Mouse (Mus musculus) urinary bladder, postnatal 14 days (tissue): Measurements from ENCODE around the gene Gap43.
"Not testable (repeated sequence)": the region's sequence is repeated elsewhere in the genome, so short reads cannot be mapped to it uniquely, and the experiment has no call there.

ENCODE experiments used
- DNase-seq: peaks from one replicate; pipeline ENCODE4 v3.0.0; 2021; ENCODE audit warnings: low spot score

The Gap43 gene

DNA sequence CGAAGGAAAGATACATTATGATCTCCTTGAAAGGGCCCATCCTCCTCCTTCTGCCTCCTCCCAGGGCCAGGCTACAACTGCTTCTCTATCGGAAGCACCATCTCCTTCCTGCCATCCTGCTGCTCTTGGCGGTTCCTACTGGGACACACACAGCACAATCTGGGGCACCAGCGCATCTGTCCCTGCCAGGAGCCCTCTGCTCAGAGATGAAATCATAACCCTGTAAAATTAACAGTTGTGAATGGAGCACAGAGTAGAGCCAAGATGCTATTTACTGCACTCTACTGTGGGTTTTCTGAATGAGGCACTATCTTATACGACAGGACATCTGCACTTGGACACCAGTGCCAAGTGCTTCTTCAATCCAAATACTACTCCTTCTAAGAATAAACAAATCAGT, 46.0 kb downstream of the Gap43 start:
- DNase-seq: no peak

DNA sequence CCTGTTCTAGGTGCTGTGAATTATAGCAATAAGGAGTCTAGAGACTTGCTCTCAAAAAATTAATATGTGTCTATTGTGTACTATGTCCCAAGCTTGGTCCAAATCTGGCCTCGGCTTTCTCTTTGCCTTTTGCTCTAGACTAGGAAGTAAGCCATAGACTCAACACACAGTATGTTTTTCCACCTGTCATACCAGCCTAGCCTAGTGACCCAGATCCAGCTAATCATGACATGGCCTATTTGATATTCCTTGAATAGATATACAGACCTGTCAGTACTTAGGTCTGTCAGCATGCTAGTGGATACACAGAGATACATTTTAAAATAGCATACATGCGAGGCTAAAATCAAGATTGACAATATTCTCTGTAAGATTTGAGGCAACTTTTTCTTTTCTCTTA, 46.4 kb downstream of the Gap43 start:
- no peak for DNase-seq

DNA sequence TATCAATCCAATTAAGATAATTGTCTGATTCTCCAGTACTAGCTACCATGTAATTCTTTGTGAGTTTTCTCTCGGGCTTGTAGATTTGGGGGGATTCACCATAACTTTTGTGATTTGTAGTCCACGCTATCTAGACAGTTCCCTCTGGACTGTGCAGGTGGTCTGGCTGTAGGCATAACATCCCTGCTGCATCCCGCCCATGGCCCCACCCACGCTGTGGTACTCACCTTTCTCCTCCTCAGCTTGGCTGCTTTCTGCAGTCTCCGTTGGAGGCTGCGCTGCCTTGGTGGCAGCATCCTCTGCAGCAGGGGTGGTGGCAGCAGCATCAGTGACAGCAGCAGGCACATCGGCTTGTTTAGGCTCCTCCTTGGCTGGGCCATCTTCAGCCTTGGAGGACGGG, 48.9 kb downstream of the Gap43 start:
- no peak for DNase-seq

DNA sequence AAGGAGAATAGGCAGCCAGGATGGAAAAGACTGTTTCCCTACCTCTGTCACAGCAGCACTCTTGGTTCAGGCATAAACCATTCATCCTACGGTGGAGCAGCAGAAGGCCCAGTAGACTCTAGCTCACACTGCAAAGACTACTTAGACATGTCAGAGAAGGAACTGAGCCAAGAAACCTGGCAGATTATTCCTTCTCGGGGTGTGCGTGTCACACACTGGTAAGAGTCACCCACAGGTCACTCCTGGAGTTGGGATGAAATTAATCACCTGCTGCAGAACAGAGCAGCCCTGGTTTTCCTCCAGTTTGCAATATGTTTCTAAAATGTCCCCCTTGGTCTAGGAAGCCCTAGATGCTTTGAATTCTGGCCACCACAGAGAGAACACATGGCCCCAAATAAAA, 56.4 kb downstream of the Gap43 start:
- no peak for DNase-seq

DNA sequence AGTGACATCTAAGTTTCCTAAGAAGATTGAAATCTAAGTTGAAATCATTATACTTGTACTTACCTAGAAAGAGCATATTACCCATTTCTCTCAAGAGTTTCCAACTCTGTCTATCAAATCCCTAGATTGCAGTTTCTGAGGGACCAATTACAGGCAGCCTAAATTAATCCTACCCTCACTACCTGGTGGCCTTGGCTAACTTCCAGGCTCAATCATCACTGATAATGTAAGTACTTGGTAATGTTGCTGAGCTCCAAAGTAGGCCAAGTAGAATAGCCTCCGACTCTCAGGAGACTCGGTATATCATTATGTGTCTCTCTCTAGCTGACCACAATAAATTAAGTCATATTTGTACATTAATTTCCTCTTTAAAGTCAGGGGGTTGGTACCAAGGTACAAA, 62.7 kb downstream of the Gap43 start:
- DNase-seq: no peak

DNA sequence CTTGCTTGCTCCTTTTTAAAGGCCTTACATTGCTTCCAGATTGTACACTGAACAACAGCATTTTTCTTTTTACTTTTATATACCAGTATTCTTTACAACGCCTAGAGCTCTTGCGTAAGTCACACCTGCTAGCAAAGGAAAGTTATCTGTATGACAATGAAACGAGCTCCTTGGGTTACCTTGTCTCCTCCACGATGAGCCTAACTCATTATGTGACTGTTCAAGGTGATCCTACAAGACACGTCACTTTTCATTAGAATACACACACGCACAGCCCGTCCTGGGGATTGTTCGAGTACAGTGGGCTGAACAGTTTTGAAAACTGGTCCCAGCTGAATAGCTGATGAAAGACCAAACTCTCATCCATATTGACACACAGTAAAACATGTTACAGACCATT, 63.2 kb downstream of the Gap43 start:
- DNase-seq: no peak

DNA sequence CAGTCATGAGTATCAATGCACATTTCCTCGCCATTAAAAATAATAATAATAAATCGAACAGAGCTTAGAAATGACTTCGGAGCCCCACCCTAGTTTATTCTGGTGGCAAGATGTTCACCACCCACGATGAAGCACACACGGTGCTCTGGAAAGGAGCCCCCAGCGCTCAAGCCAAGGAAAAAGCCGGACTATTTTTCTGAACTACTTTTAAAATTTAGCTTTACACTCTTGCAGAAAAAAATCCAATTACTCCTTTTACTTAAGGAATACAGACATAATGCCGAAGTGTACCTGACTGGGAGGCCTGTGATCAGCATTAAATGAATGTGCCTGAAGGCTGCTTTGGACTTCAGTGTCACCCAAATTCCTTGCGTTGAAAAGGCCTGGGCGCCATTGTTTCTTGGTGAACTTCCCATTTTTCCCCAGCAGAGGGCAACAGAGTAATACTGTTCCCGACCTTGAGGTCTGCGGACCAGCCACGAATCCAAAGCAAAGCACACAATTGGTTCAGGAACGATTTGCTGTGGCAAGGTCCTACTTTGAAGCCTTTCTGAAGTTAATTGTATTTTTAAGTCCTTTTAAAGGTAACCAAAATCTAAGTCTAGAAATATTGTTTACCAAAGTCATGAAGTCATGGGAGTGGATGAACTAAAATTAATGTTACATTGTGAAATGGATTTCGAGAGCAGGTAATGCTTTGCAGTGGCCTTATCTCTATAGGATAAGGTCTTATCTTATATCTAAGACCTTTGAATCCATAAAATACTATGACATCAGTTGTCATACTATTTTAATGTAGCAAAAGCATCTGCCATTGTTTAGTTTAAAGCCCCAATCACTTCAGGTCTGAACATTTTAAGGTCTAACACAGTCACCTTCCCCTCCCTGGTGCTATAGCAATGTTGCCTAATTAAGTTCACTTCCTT, 64.0 kb downstream of the Gap43 start:
- peak; percentile 68 for DNase-seq

DNA sequence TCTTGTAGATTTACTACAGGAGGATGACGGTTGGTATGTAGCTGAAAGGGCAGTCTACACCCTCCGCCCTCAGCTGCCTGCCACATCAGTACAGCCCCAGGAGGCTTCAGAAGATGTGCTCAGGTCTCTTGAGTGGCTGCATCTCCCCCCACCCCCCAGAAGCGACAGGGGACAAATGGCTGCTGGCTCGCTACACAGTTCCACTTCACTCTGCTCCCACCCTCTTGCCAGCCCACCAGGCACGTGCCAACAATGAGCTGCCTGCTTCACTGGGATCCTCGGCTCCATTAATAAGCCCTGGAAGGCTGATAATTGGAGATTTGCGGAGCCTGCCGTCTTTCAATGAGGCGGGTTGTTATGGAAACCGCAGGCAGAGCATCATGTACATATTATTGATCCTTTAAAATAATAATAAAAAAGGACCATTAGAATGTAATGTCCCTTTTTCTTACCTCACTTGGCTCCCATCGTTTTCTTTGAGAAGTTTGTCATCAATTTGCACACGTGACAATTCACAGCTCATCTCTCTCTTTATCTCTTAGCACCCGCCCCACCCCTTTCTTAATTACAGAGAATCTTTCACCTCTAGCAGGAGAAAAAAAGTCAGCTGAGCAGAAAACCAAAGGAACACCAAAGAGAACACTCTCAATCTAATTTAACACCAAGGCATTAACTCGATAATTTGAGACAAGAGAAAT, 64.8 kb downstream of the Gap43 start:
- DNase-seq: no peak

DNA sequence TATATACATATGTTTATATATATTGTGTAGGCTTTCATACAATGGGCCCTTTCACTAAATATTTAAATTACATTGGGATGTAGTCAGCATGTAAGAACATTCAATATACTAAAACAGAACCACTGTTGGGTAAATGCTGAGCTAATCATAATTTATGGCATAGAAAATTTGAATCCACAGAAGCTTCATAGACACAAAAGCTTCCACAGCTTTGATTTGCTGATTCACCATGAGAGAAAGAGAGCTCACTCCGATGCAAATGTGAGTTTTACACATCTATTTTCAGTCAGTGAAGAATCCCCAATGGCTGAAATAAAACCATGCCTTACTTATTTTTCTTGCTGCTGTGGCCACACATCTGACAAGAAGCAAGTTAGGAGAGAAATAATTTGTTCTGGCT, 69.2 kb downstream of the Gap43 start:
- no peak for DNase-seq

DNA sequence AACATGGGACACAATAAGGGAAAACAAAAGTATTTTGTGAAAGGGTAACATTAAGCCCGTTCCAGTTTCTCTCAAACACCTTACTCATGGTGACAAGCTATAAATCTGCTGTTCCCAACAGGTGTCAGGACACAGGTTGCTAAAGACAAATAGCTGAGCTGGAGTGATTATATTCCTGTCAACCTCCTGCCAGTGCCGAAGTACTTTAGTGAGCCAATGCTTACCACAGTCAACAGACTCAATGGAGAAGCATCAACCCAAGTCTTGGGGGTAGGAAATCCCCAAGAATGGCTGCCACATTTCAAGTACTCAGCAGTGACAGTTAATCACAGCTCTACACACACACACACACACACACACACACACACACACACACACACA, 70.9 kb downstream of the Gap43 start:
- no peak for DNase-seq

DNA sequence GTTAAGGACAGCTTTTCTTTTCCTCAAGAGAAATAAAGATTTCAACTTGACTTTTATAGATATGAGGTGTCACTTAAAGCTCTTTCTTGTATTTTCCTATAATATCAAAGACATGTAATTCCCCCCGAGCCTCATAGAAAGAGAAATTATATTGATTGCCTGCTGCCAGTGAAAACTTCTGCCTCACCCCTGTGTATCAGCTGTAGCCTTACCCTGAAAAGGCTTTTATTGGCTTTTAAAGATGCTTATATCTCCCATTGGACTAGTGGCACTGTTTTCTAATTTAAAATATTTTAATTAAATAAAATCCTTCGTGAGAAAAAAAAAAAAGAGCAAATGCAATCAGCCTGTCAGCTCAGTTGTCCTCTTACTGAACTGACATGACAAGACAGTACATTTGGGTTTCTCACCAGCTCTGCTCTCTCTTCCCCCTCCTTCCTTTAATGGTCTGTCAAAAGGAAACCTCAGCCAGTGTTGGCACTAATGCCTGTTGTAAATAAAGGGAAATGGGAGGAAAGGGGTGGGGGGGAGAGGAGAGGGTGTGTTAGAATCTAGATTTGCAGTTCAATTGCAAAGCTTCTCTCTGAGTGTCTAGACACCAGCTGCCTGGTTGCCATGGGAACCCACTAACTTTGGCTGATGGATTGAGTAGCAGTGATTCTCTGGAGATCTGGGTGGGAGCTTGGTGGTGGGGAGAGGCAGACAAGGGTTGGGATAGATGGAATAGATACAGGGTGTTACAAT, 71.4 kb downstream of the Gap43 start:
- no peak for DNase-seq

DNA sequence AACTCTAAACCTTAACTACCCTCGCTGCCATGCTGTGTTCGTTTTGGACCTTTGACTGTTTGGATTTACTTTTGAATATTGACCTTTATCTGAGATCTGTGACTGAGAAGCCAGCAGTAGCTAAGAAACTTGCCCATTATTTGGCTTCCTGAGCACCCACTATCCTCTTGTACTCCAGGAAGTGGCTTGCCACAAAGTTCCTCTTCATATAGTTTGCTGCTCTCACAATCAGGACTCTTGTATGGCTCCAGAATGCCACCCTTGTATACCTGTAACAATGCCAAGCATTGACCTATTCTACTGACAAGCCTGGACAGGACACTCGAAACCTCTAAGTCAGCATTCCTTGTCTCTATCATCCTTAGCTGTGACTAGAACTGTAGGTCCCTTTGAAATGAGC, 75.3 kb downstream of the Gap43 start:
- DNase-seq: no peak

DNA sequence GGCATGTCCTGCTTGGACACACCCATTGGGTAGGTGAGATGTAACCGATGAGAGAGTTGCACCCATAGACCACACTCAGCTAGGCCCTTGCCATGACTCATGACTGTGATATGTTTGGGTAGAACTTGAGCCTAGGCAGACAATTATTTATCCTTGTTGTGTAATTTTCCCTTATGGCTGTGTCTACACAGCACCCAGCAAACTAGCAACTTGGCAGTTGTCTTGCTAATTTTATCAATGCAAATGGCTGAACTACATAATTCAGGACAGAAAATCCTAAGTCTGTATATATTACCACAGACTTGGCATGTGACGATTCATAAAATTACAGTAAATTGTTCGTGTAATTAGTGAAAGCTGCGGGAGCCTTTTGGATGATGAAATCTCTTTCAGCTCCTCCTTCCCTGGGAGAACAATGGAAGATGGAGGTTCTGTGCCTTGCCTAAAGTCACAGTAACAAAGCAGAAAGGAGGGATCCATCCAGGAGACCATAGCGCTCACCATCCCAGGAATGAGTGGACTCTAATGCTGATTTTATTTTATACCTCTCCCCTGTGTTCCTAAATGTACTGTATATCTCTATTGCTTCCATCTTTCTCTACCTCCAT, 77.4 kb downstream of the Gap43 start:
- DNase-seq: no peak

DNA sequence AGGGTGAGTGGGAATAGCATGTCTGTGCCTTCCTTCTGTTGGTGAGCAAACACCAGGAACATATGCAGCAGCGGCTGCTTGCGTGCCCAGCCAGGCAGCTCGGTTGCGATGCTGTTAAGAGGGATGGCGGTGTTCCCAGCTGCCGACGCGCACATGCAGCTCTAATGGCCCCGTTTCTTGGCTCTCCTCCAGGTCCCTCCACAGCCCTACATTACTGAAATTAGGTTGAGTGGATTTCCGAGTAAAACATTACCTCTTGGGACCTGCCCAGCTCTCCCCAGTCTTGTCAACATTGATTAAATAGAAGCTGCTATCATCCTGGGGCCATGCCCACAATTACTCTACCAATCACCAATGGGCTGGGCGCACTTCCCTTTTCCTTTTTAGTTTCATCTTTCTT, 84.8 kb downstream of the Gap43 start:
- no peak for DNase-seq

DNA sequence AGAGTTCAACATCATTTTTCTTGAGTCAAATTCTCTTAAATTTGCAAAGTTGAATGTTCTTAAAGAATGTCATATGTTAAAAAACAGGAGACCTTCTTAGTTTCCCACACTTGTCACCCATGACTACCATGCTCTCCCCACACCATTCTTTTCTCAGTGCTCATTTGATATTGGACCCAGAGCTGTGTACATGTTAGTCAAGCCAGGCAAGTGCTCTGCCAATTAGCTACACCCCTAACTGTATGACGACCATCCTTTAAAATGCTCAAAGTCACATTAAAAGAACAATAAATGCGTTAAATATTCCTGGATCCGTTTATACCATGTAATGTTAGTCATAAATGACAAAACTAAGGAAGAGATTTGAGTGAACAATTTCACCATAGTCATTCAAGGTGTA, 85.2 kb downstream of the Gap43 start:
- no peak for DNase-seq

DNA sequence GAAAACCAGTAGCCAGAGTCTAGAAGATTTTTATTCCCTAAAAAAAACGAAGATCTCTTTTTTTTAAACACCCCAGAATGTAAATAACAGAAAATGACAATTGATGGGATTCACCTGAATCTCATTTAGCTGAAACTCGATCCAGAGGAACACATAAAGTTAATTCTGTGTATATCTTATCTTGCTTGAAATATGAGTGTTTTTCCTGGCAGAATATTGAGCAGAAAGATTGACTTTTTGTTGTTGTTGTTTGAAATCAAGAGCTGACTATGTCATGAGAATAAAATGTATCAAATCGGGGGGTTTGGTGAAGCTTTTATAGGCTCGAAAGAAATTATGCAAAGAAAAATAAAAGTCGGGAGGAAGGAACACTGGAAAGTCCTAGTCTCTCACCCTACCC, 88.2 kb downstream of the Gap43 start:
- no peak for DNase-seq

DNA sequence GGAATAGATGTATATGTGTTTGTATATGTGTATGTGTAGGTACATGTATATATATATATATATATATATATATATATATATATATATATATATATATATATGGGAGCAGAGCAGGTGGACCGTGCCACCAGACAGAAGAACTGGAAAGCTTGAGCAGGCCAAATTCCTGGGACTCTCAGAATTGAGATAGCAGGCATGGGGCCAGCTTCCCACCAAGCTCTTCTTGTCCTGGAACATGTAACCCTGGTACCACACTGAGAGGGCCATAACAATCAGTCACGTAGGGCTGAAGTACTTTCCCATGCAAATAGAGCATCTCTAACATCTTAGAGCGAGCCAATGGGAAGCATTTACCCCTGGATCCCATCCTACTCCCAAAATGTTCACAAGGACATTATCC, 96.3 kb downstream of the Gap43 start:
- not testable (repeated sequence) for DNase-seq

DNA sequence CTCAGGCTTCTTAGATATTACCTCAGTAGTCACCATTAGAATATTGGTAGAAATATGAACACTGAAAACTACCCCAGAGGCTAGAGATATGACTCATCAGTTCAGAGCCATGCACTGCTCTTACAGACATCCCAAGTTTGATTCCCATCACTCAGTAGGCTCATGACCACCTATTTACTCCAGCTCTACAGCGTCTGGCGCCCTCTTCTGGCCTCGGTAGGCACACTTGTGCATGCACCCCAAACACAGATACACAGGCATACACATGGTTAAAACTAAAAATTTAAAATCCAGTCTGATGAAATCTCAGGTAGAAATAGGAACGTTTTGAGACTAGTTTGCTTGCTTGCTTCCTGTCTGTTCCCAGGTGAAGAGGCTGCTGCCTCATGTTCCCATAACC, 109.1 kb downstream of the Gap43 start:
- no peak for DNase-seq
